Mouse (Mus musculus) embryonic facial prominence, embryonic 14.5 days (tissue): ENCODE measurements around the gene Mrpl43. TPM values are rescaled to one million over a fixed set of nuclear protein-coding genes. Genes with fewer than 3 reads are reported as not detected.

Experiments used
- ATAC-seq: fragments of 200-750 bp; cut with Nextera tagmentation; 2 replicates; pipeline ENCODE4 v1.8.0; 2017; ENCODE audit warnings: low read depth, moderate number of reproducible peaks, moderate TSS enrichment
- DNase-seq: peaks from one replicate; pipeline ENCODE4 v3.0.0-alpha.2; 2015; ENCODE audit warnings: low spot score
- H3K27ac ChIP-seq: fragments of 300-500 bp; sonication (generic); replicated peaks from 2 replicates; pipeline ENCODE4 v1.5.1; 2014; ENCODE audit warnings: low read depth, mild to moderate bottlenecking, low read length, moderate library complexity
- H3K27me3 ChIP-seq: fragments of 300-500 bp; sonication (generic); replicated peaks from 2 replicates; pipeline ENCODE4 v1.6.1; 2014; ENCODE audit warnings: low read length; ENCODE audit not compliant: control insufficient read depth, insufficient read depth
- H3K36me3 ChIP-seq: fragments of 300-500 bp; sonication (generic); 2 replicates; pipeline ENCODE4 v1.6.1; 2014; ENCODE audit warnings: low read length, mixed read lengths; ENCODE audit not compliant: control insufficient read depth, insufficient read depth
- H3K4me1 ChIP-seq: fragments of 300-500 bp; sonication (generic); 2 replicates; pipeline ENCODE4 v1.6.1; 2014; ENCODE audit warnings: antibody characterized with exemption, low read length; ENCODE audit not compliant: control insufficient read depth, insufficient read depth
- H3K4me2 ChIP-seq: fragments of 300-500 bp; sonication (generic); 2 replicates; pipeline ENCODE4 v1.6.1; 2014; ENCODE audit warnings: low read depth, mild to moderate bottlenecking, low read length, moderate library complexity, mixed read lengths
- H3K4me3 ChIP-seq: fragments of 300-500 bp; sonication (generic); 2 replicates; pipeline ENCODE4 v1.5.1; 2014; ENCODE audit warnings: low read depth, mild to moderate bottlenecking, low read length
- H3K9ac ChIP-seq: fragments of 300-500 bp; sonication (generic); 2 replicates; pipeline ENCODE4 v1.6.1; 2014; ENCODE audit warnings: low read depth, mild to moderate bottlenecking, low read length, moderate library complexity, mixed read lengths
- H3K9me3 ChIP-seq: fragments of 300-500 bp; sonication (generic); 2 replicates; pipeline ENCODE4 v1.6.1; 2016; ENCODE audit warnings: low read length; ENCODE audit not compliant: control insufficient read depth
- whole genome bisulfite sequencing: fragments of 180-500 bp; shearing (Covaris S2); extraction: QIAGEN DNeasy Blood & Tissue Kit; methylation state at CpG from one replicate; pipeline ENCODE4 v1.1.7; 2014; 5-methylcytosine and 5-hydroxymethylcytosine counted together
- polyA plus RNA-seq: library from polyadenylated mRNA; unstranded; fragments of >200 nt; fragmentation: Nextera tagmentation; extraction: Ambion mirVana; gene quantifications from 2 replicates; pipeline ENCODE4 v1.2.1, GENCODE M21; 2014

Gene Mrpl43
- polyA plus RNA-seq, 1 experiment from 2014 or later, result 49.2 TPM

DNA sequence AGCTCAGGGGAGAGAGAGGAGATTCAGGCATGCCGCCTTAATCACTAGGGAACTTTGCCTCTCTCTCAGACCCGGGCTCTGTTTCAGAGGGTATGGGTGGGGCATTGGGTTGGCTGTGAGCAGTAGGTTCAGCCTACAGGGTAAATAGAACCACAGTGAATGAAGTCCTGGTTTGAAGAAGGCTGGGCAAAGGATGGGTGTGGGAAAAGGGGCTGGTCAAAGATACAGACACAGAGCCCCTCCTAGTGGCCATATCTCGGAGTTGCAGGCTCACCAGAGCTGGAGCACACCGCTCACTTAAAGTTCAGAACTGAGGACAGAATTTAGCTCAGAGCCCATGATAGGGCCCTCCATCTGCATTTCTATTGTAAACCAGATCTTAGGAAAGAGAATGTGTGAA lies 25.5 kb upstream of the Mrpl43 start:
- H3K4me2 ChIP-seq, result no peak overlapping the region

DNA sequence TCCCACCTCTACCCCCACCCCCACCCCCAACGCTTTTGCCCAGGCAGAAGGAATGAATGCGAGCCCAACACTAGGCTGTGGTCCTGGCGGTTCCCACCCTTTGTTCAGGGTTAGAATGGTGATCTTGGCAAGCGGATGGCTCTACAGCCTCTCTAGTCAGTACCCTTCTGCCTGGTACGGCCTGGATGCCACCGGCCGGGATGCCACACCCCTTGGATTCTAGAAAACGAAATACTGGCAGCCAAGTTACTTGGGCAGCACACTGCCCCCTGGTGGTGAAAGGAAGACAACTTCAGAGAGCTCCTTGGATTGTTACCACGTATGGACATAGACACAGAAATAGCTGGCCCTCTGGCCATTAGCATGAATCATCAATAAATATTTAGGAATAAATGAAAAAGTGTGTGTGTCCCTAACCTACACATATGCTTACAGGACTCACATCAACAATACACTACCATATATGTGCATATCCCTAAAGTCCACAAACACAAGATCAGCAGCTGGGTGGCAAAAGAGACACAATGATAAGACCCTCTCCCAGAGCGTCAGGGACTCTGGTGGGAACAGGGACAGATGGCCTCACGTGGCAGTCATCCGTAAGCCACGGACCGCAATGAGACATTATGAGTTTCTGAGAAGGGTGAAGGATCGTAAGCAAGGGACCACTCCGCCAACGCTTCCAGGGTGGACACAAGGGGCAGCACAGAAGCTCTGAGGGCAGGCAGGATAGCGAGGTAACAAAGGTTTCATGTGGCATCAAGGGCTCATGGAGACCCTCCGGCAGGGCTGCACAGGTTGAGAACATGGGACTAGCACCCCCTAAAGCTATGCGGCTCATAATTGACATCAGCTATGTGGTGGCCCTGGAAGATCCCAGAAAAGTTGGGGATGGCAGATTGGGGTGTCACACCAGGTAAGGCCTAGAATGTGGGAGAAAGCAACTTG lies 24.8 kb upstream of the Mrpl43 start:
- WGBS, result 40% methylated on average over 20 of the region's 20 CpGs
- Histone ChIP-seq H3K4me2 (peak overlapping the region; percentile 45), H3K9ac (no peak overlapping the region), H3K36me3 (peaks cover 28% of the 10 kb centered on the region), H3K27ac (no peak overlapping the region), H3K9me3 (no peaks in the 10 kb centered on the region), H3K4me1 (0 out of 2 replicates have a peak, but pooled peaks cover 2% of the 10 kb centered on the region), H3K4me3 (no peak overlapping the region), H3K27me3 (no peaks in the 10 kb centered on the region)
- DNase-seq (peak; percentile 94), ATAC-seq (no peak)

More for the DNA sequence above, 25.5 kb upstream of the Mrpl43 start:
- no peaks in the 10 kb centered on the region for H3K27me3 ChIP-seq
- H3K4me3 ChIP-seq, result no peak overlapping the region
- H3K36me3 ChIP-seq, result peaks cover 21% of the 10 kb centered on the region
- H3K4me1 ChIP-seq, result 0 out of 2 replicates have a peak, but pooled peaks cover 2% of the 10 kb centered on the region
- H3K27ac ChIP-seq, result no peak overlapping the region
- DNase-seq, result peak; percentile 89
- 10% methylated on average over 4 of the region's 4 CpGs for WGBS
- peak; percentile 58 for ATAC-seq
- no peaks in the 10 kb centered on the region for H3K9me3 ChIP-seq
- H3K9ac ChIP-seq, result no peak overlapping the region

DNA sequence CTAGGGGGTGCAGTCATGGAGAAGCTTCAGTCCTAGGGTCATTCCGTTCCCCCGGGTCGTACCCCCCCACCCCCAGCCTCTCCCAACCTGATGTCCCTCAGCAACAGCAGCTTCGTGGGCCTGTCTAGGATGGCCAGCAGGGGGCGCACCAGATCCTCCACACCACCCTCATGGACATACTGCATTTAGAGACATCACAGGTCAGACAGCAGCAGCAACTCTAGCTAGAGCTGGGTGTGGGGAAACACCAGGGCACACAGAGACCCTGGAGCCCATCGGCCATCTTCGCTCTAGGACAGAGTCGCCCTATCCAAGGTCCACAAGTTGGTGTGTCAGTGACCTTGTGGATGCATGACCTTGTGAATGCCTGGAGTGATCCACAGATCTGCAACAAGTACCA lies 23.9 kb upstream of the Mrpl43 start:
- Histone ChIP-seq H3K9ac (no peak overlapping the region), H3K9me3 (no peaks in the 10 kb centered on the region), H3K27ac (no peak overlapping the region), H3K4me2 (no peak overlapping the region), H3K36me3 (peaks cover 38% of the 10 kb centered on the region), H3K4me1 (0 out of 2 replicates have a peak, but pooled peaks cover 2% of the 10 kb centered on the region), H3K4me3 (no peak overlapping the region), H3K27me3 (no peaks in the 10 kb centered on the region)
- 41% methylated on average over 8 of the region's 8 CpGs for WGBS
- DNase-seq (no peak), ATAC-seq (no peak; the same call in 1 of the 2 replicates)

DNA sequence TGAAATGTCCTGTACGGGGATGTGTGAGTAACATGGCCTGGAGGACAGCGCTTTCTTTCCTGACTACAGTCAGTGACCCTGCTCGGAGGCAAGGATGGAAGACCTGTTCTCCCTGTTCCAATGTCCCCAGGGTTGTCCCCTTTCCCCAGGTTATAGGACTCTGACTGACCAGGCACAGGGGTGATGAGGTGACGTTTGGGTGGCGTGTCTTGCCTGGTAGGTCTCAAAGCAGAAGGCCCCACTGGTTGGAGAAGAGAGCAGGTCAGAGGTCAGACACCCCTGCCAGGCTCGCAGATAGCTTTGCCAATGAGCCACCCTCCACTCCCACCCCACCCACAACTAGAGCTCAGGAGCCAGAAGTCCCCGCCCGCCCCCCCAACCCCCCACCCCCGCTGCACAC lies 23.3 kb upstream of the Mrpl43 start:
- Histone ChIP-seq H3K36me3 (peaks cover 43% of the 10 kb centered on the region), H3K4me1 (0 out of 2 replicates have a peak, but pooled peaks cover 2% of the 10 kb centered on the region), H3K4me3 (no peak overlapping the region), H3K4me2 (no peak overlapping the region), H3K27me3 (no peaks in the 10 kb centered on the region), H3K27ac (no peak overlapping the region), H3K9me3 (no peaks in the 10 kb centered on the region), H3K9ac (no peak overlapping the region)
- WGBS, result 48% methylated on average over 9 of the region's 9 CpGs
- no peak for ATAC-seq
- DNase-seq, result no peak

DNA sequence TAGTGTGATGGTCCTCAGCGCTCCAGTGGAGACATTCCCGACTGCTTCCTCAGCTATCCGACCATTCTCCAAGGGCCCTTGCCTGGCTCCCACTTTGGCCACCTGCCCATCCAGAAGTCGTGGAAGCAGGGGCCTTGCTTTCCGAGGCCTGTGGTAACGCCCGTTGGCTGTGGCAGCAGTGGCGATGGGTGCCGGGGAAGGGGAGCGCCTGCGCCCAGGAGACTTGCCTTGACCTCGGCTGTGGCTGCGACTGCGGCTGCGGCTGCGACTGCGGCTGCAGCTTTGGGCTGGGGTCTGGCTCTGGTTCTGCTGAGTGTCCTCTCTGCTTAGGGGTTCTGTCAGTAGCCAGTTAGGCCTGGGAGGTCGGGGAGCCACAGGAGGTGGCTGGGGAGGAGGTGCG lies 22.5 kb upstream of the Mrpl43 start:
- Histone ChIP-seq H3K27me3 (no peaks in the 10 kb centered on the region), H3K36me3 (peaks cover 50% of the 10 kb centered on the region), H3K9ac (no peak overlapping the region), H3K27ac (no peak overlapping the region), H3K4me1 (0 out of 2 replicates have a peak, but pooled peaks cover 2% of the 10 kb centered on the region), H3K9me3 (no peaks in the 10 kb centered on the region), H3K4me3 (no peak overlapping the region), H3K4me2 (no peak overlapping the region)
- no peak for ATAC-seq
- no peak for DNase-seq
- WGBS, result 62% methylated on average over 19 of the region's 19 CpGs

DNA sequence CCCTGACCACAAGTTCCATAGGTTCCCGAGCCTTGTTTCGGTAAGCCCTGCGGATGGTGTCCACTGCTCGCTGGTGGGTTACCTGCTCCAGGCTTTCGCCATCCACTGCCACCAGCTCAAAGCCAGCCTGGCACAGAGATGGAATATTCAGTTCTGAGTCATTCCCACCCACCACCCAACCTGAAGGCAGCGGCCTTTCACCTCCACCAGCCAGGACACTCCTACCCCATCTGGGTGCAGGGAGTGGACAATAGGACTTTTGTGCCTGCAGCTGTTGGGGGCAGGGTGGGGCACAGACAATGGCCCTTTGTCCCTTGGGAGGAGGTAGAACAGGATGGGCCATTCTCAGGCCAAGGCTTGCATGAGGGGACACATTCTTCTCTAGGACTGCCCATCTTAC lies 21.6 kb upstream of the Mrpl43 start:
- 0 out of 2 replicates have a peak, but pooled peaks cover 2% of the 10 kb centered on the region for H3K4me1 ChIP-seq
- no peak overlapping the region for H3K4me2 ChIP-seq
- no peak overlapping the region for H3K9ac ChIP-seq
- WGBS, result 87% methylated on average over 5 of the region's 6 CpGs
- no peaks in the 10 kb centered on the region for H3K27me3 ChIP-seq
- no peak overlapping the region for H3K4me3 ChIP-seq
- peaks cover 57% of the 10 kb centered on the region for H3K36me3 ChIP-seq
- H3K9me3 ChIP-seq, result no peaks in the 10 kb centered on the region
- no peak overlapping the region for H3K27ac ChIP-seq
- no peak for ATAC-seq
- DNase-seq, result no peak

DNA sequence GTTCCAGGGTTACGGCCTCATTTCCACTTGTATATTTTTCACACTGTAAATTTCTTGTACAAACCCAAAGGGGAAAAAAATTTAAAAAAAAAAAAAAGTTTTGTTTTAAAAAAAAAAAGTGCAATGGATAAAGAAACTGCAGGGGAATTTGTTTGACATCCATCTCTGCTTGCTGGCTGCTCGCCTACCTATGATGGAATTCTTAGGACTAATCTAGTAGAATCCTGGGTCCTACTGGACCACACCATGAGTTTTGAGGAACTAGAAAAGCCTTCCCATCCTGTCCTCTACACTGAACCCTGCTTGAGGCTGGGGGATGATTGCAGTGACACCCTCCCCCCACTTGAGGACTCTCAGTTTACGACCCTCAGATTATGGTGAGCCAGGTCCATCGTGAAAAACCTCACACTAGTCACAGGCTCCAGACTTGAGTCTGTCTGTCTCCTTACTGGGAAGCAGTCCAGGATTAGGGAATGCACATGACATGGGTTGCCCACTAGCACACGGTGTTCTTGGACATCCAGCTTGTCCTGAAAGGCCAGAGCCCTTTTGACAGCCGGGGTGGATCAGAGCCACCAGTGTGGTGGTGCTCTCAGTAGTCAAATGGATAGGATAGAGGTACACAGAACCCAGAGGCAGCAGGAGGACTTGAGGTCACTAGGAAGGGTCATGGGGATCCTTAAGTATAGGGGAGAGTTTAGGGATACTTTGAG lies 20.9 kb upstream of the Mrpl43 start:
- no peak overlapping the region for H3K9ac ChIP-seq
- no peak overlapping the region for H3K27ac ChIP-seq
- 71% methylated on average over 6 of the region's 6 CpGs for WGBS
- ATAC-seq (no peak), DNase-seq (no peak)
- H3K9me3 ChIP-seq, result no peaks in the 10 kb centered on the region
- H3K4me2 ChIP-seq, result no peak overlapping the region
- peaks cover 65% of the 10 kb centered on the region for H3K36me3 ChIP-seq
- H3K27me3 ChIP-seq, result no peaks in the 10 kb centered on the region
- H3K4me1 ChIP-seq, result 0 out of 2 replicates have a peak, but pooled peaks cover 2% of the 10 kb centered on the region
- no peak overlapping the region for H3K4me3 ChIP-seq

DNA sequence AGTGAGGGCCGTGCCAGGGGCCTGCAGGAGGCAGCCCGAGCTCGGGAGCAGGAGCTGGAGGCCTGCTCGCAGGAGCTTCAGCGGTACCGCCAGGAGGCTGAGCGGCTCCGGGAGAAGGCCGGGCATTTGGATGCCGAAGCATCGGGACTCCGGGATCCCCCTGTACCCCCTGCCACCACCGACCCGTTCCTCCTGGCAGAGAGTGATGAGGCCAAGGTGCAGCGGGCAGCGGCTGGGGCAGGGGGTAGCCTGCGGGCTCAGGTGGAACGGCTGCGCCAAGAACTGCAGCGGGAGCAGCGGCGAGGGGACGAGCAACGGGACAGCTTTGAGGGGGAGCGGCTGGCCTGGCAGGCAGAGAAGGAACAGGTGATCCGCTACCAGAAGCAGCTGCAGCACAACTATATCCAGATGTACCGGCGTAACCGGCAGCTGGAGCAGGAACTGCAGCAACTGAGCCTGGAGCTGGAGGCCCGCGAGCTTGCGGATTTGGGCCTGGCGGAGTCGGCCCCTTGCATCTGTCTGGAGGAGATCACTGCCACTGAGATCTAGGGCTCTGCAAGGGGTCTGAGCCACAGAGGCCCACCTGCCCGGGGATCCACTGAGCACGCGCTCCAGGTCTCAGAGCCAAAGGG lies 19.8 kb upstream of the Mrpl43 start:
- no peaks in the 10 kb centered on the region for H3K9me3 ChIP-seq
- H3K27ac ChIP-seq, result no peak overlapping the region
- no peak overlapping the region for H3K4me2 ChIP-seq
- H3K36me3 ChIP-seq, result peaks cover 74% of the 10 kb centered on the region
- H3K27me3 ChIP-seq, result no peaks in the 10 kb centered on the region
- H3K4me1 ChIP-seq, result peaks cover 4% of the 10 kb centered on the region; the same call in 1 of the 2 replicates
- DNase-seq (no peak), ATAC-seq (no peak)
- H3K4me3 ChIP-seq, result no peak overlapping the region
- 79% methylated on average over 27 of the region's 37 CpGs for WGBS
- no peak overlapping the region for H3K9ac ChIP-seq
